Mouse (Mus musculus): ENCODE results near the gene Sertad1. TPM values are rescaled to one million over a fixed set of nuclear protein-coding genes. Genes with fewer than 3 reads are reported as not detected.

Gene Sertad1
- polyA plus RNA-seq, 1 experiment: 15.4 TPM

- Histone ChIP-seq H3K27ac (ENCODE audit: control insufficient read depth, insufficient read depth, low read depth, low read length) (no peak within 1 kb of the TSS; the same call in 1 of the 2 replicates), H3K27me3 (ENCODE audit: control insufficient read depth, insufficient read depth, low read length) (no peaks in the 10 kb centered on the region), H3K36me3 (ENCODE audit: control insufficient read depth, insufficient read depth, low read length) (no peaks in the 10 kb centered on the region), H3K4me3 (ENCODE audit: control insufficient read depth, low read depth, low read length) (peak within 1 kb of the TSS; percentile 80), H3K4me1 (ENCODE audit: control insufficient read depth, insufficient read depth, low read length) (peaks cover 12% of the 10 kb centered on the region)
- TF ChIP-seq POLR2A (IDR thresholded peaks at IDR 0.05; ENCODE audit: control insufficient read depth, low read depth, low read length): no peak
- TF ChIP-seq CTCF (IDR thresholded peaks at IDR 0.05; ENCODE audit: control insufficient read depth, insufficient read depth, insufficient replicate concordance, low read depth, low read length): no peak
Observed at GRCm38 (mm10) chr7:27522967-27523366, 36.3 kb downstream of the Sertad1 start, which contains the start of gene Hipk4. TSS of gene Hipk4 (plus strand) at chr7:27523267.

- Histone ChIP-seq H3K27ac (ENCODE audit: control insufficient read depth, insufficient read depth, low read depth, low read length) (no peak overlapping the region), H3K27me3 (ENCODE audit: control insufficient read depth, insufficient read depth, low read length) (no peaks in the 10 kb centered on the region), H3K4me1 (ENCODE audit: control insufficient read depth, insufficient read depth, low read length) (peaks cover 12% of the 10 kb centered on the region), H3K36me3 (ENCODE audit: control insufficient read depth, insufficient read depth, low read length) (no peaks in the 10 kb centered on the region), H3K4me3 (ENCODE audit: control insufficient read depth, low read depth, low read length) (peak overlapping the region; percentile 80)
- TF ChIP-seq CTCF (IDR thresholded peaks at IDR 0.05; ENCODE audit: control insufficient read depth, insufficient read depth, insufficient replicate concordance, low read depth, low read length): no peak
- no peak for TF ChIP-seq POLR2A (IDR thresholded peaks at IDR 0.05; ENCODE audit: control insufficient read depth, low read depth, low read length)
Observed at GRCm38 (mm10) chr7:27523805-27524204, 37.1 kb downstream of the Sertad1 start.

GRCm38 (mm10) chr7:27526039-27526827 is 39.5 kb downstream of the Sertad1 start:
- TF ChIP-seq POLR2A (IDR thresholded peaks at IDR 0.05; ENCODE audit: control insufficient read depth, low read depth, low read length) (no peak), CTCF (IDR thresholded peaks at IDR 0.05; ENCODE audit: control insufficient read depth, insufficient read depth, insufficient replicate concordance, low read depth, low read length) (peak; percentile 95)
- Histone ChIP-seq H3K27ac (ENCODE audit: control insufficient read depth, insufficient read depth, low read depth, low read length) (no peak overlapping the region), H3K27me3 (ENCODE audit: control insufficient read depth, insufficient read depth, low read length) (no peaks in the 10 kb centered on the region), H3K4me1 (ENCODE audit: control insufficient read depth, insufficient read depth, low read length) (peaks cover 15% of the 10 kb centered on the region), H3K36me3 (ENCODE audit: control insufficient read depth, insufficient read depth, low read length) (no peaks in the 10 kb centered on the region), H3K4me3 (ENCODE audit: control insufficient read depth, low read depth, low read length) (peak overlapping the region; percentile 80)

GRCm38 (mm10) chr7:27529070-27529469 is 42.4 kb downstream of the Sertad1 start:
- peaks cover 4% of the 10 kb centered on the region for H3K4me1 ChIP-seq (ENCODE audit: control insufficient read depth, insufficient read depth, low read length)
- no peaks in the 10 kb centered on the region for H3K36me3 ChIP-seq (ENCODE audit: control insufficient read depth, insufficient read depth, low read length)
- no peak overlapping the region for H3K4me3 ChIP-seq (ENCODE audit: control insufficient read depth, low read depth, low read length)
- no peaks in the 10 kb centered on the region for H3K27me3 ChIP-seq (ENCODE audit: control insufficient read depth, insufficient read depth, low read length)
- H3K27ac ChIP-seq (ENCODE audit: control insufficient read depth, insufficient read depth, low read depth, low read length): no peak overlapping the region
- TF ChIP-seq POLR2A (IDR thresholded peaks at IDR 0.05; ENCODE audit: control insufficient read depth, low read depth, low read length) (no peak), CTCF (IDR thresholded peaks at IDR 0.05; ENCODE audit: control insufficient read depth, insufficient read depth, insufficient replicate concordance, low read depth, low read length) (no peak)

GRCm38 (mm10) chr7:27530937-27531336 is 44.2 kb downstream of the Sertad1 start:
- H3K36me3 ChIP-seq (ENCODE audit: control insufficient read depth, insufficient read depth, low read length): no peaks in the 10 kb centered on the region
- TF ChIP-seq CTCF (IDR thresholded peaks at IDR 0.05; ENCODE audit: control insufficient read depth, insufficient read depth, insufficient replicate concordance, low read depth, low read length): 0 out of 2 replicates have a peak, but pooled peaks have one; percentile 20
- no peak for TF ChIP-seq POLR2A (IDR thresholded peaks at IDR 0.05; ENCODE audit: control insufficient read depth, low read depth, low read length)
- no peak overlapping the region for H3K27ac ChIP-seq (ENCODE audit: control insufficient read depth, insufficient read depth, low read depth, low read length)
- no peaks in the 10 kb centered on the region for H3K27me3 ChIP-seq (ENCODE audit: control insufficient read depth, insufficient read depth, low read length)
- H3K4me1 ChIP-seq (ENCODE audit: control insufficient read depth, insufficient read depth, low read length): peaks cover 4% of the 10 kb centered on the region
- no peak overlapping the region for H3K4me3 ChIP-seq (ENCODE audit: control insufficient read depth, low read depth, low read length)

GRCm38 (mm10) chr7:27531707-27532106 is 45.0 kb downstream of the Sertad1 start:
- Histone ChIP-seq H3K4me3 (ENCODE audit: control insufficient read depth, low read depth, low read length) (no peak overlapping the region), H3K27ac (ENCODE audit: control insufficient read depth, insufficient read depth, low read depth, low read length) (no peak overlapping the region), H3K36me3 (ENCODE audit: control insufficient read depth, insufficient read depth, low read length) (no peaks in the 10 kb centered on the region), H3K27me3 (ENCODE audit: control insufficient read depth, insufficient read depth, low read length) (no peaks in the 10 kb centered on the region), H3K4me1 (ENCODE audit: control insufficient read depth, insufficient read depth, low read length) (peaks cover 4% of the 10 kb centered on the region)
- TF ChIP-seq CTCF (IDR thresholded peaks at IDR 0.05; ENCODE audit: control insufficient read depth, insufficient read depth, insufficient replicate concordance, low read depth, low read length): no peak
- no peak for TF ChIP-seq POLR2A (IDR thresholded peaks at IDR 0.05; ENCODE audit: control insufficient read depth, low read depth, low read length)

GRCm38 (mm10) chr7:27532480-27533050 is 45.9 kb downstream of the Sertad1 start:
- TF ChIP-seq CTCF (IDR thresholded peaks at IDR 0.05; ENCODE audit: control insufficient read depth, insufficient read depth, insufficient replicate concordance, low read depth, low read length): no peak
- no peak for TF ChIP-seq POLR2A (IDR thresholded peaks at IDR 0.05; ENCODE audit: control insufficient read depth, low read depth, low read length)
- no peaks in the 10 kb centered on the region for H3K36me3 ChIP-seq (ENCODE audit: control insufficient read depth, insufficient read depth, low read length)

More at GRCm38 (mm10) chr7:27532480-27533050, 45.9 kb downstream of the Sertad1 start:
- Histone ChIP-seq H3K27ac (ENCODE audit: control insufficient read depth, insufficient read depth, low read depth, low read length) (no peak overlapping the region), H3K27me3 (ENCODE audit: control insufficient read depth, insufficient read depth, low read length) (no peaks in the 10 kb centered on the region), H3K4me1 (ENCODE audit: control insufficient read depth, insufficient read depth, low read length) (peaks cover 4% of the 10 kb centered on the region), H3K4me3 (ENCODE audit: control insufficient read depth, low read depth, low read length) (no peak overlapping the region)

Measured in testis, adult 2 months (tissue).